Mouse (Mus musculus): ENCODE measurements around the gene Cerk.

- TF ChIP-seq CTCF (IDR thresholded peaks at IDR 0.05; ENCODE audit: low read depth) (no peak), EP300 (IDR thresholded peaks at IDR 0.05; ENCODE audit: low read depth) (no peak)
Observed at GRCm38 (mm10) chr15:86224972-86225551, 39.1 kb upstream of the Cerk start.

Measured in liver, postnatal 0 days (tissue).